Mouse (Mus musculus) lung, adult 2 months (tissue): ENCODE measurements around the gene Ly6g6d.

ENCODE experiments used
- CTCF ChIP-seq: fragments of 200-500 bp; IDR thresholded peaks from 2 replicates; pipeline ENCODE4 v1.5.1; 2011; ENCODE audit warnings: mild to moderate bottlenecking, low read length, control low read depth; ENCODE audit not compliant: insufficient read depth
- POLR2A ChIP-seq: fragments of 200-500 bp; IDR thresholded peaks from 2 replicates; pipeline ENCODE4 v1.6.1; 2011; ENCODE audit warnings: low read depth, mild to moderate bottlenecking, control low read depth, low read length, borderline replicate concordance; ENCODE audit errors: extremely low read depth

DNA sequence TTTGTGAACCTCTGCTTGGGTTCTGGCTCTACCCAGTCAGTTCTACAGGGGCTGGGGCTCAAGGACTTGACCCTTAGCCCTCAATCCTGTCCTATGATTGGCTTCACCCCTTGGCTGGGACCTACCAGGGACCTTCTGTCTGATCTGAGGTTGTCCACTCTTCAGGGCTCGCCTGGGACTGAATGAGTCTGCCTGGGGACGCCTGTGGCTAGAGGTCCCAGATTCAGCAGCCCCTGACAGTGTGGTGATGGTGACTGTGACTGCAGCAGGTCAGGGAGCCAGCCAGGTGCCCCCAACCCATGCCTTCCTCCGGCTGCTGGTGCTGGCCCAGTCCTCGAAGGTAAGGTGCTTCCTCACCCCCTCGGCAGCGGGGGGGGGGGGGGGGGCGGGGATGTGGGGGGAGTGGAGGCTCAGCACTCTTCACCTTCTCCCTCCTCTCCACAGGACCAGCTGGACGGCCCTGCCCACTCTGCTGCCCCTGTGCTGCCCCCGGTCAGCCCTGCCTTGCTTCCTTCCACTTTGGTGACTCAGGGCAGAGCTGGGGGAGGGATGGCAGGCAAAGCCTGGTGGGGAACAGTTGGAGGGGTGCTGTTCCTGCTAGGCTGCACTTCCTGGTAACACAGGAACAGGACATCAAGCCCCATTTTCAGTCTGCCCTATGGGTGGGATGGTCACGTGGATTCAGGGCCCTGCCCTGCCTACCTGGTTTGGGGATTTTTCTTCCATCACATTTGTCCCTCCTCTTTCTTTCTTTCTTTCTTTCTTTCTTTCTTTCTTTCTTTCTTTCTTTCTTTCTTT, 53.0 kb downstream of the Ly6g6d start:
- TF ChIP-seq CTCF, result no peak
- no peak for TF ChIP-seq POLR2A
